Mouse (Mus musculus): ENCODE results near the gene Ldoc1. TPM values are rescaled to one million over a fixed set of nuclear protein-coding genes. Genes with fewer than 3 reads are reported as not detected.

Ldoc1 gene
- not detected in 2 replicates for polyA plus RNA-seq (2012; rRNA removed; ENCODE audit: low replicate concordance)

DNA sequence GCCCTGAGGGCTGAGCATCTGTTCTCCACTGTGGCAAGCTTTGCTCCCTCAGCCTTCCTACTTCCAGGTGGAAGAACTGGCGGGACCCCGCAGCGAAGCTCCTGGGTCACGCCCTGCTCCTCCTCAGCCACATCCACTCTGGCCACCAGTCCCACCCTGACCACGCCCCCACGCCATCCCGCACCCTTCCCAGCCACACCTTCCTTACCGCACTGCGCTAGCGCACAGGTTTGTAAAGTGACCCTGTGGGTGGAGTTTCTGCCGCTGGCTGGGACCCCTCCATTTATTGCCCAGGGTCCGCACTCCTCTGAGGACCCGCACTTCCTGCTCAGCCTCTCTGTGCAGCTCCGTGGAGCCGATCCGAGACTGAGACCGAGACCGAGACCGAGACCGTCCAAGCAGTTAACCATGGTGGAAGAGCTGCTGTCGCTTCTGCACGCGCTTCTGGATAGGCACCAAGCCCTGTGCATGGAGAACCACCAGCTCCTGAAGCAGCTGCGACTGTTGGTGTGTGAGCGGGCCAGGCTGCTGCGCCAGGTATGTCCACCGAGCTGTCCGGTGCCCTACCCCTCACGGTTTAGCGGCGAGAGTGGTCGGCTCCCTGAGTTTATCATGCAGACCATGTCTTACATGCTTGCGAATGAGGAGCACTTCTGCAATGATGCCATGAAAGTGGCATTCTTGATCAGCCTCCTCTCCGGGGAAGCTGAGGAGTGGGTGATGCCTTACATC lies at the start of gene Ldoc1:
Ldoc1 (plus strand) TSS at position 196 of the 732 bp plus-strand sequence.

Data from duodenum, adult 2 months (tissue).